Mouse (Mus musculus) heart, adult 11 months (tissue): ENCODE data around the gene Rbm47.

Source experiments
- DNase-seq: peaks from one replicate; pipeline ENCODE4 v3.0.0; 2022

Gene Rbm47

DNA sequence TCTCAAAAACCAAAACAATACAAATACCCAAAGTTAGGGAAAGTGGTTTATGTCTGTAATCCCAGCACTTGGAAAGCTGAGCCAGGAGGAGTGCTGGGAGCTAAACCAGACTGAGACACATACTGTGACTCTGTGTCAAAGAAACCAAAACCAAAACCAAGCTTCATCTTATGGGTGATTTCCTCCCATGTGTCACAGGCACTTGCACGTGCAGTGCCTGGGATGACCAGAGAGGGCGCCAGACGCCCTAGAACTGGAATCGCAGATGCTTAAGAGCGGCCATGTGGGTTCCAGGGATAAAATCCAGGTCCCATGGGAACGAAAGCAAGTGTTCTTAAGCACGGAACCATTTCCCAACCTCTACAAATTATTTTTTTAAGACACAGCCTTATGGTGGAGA, 89.6 kb downstream of the Rbm47 start:
- peak; percentile 95 for DNase-seq

DNA sequence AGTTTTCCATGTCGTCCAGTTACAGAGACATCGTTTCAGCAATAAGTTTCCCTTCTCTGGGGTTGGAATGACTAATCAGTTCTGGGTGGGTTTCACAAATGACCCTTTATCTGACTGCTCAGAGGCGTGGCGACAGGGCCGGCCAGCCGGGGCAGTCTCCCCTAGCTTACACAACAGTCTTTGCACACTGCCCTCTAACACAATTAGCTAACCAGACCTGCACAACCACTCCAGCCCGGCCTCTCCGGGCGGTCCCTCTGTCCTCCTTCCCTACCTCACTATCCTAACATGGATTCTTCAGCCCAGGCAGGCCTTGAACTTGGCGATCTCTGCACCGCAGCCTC, 90.7 kb downstream of the Rbm47 start:
- no peak for DNase-seq

DNA sequence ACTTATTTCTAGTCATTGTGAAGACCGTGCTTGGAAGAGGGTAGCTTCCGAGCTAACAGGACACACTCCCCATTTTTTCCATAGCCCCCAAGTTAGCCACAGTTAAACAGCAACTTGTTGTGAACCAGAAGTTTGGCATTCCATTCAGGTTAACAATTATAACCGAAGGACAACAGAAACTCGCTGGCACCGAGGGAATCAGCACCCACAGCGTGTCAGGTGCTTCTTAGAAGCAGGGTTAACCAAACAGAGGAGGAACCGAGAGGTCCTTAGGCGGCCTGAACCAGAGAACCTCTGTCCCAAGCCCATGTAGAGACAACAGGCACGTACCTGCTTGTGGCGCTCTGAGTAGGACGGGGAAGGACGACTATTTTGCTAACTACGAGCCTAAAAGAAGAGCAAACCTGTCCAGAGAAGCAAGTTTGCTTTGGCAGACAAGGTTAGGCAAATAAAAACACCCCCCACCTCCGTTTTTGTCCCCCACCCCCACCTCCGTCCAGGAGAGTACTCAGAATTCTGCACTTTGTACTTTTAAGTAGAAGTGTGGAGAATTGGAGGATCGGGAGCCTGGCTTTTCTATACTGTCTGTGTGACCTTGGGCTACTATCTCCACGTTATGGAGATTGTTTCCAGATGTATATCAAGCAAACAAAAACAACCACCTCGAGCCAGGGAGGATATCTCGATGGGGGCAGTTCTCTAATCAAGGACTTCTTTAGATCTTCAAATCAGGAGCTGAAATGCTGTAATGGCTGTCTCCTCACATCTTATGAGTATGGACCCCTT, 91.3 kb downstream of the Rbm47 start:
- DNase-seq, result no peak

DNA sequence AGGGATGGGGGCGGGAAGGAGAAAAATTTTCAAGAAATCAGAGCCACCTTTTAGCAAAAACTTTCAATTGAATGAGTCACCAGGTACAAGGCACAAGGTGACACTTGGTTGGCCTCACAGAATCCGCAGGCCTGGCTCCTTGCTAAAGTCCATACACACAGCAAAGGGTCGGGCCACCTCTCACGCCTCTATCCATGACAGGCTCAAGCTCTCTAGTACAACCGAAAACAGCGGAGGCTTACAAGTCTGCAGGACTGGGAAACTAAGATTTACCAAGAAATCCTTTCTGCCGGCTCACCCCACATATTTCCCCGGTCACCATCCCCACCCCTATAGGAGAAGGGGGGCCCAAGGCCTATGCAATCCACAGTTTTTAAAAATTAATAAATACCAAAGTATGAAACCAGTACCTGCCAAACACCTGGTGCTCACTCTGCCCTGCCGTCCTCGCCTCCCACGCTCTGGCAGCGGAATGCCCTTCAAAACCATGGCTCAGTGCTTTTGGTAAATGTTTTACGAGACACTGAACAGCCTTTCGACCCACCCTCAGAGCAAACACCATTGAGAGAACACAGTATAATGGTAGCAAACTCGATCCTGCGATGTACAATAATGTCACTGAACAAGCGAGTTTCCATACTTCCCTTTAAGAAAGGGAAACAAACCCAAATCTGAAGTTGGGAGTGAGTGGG, 92.2 kb downstream of the Rbm47 start:
- peak; percentile 88 for DNase-seq

GRCm38 (mm10) chr5:66079358-66080179, 93.3 kb downstream of the Rbm47 start:
- DNase-seq, result no peak

- DNase-seq, result peak; percentile 61
Measured at GRCm38 (mm10) chr5:66078491-66079012, 94.4 kb downstream of the Rbm47 start.

DNA sequence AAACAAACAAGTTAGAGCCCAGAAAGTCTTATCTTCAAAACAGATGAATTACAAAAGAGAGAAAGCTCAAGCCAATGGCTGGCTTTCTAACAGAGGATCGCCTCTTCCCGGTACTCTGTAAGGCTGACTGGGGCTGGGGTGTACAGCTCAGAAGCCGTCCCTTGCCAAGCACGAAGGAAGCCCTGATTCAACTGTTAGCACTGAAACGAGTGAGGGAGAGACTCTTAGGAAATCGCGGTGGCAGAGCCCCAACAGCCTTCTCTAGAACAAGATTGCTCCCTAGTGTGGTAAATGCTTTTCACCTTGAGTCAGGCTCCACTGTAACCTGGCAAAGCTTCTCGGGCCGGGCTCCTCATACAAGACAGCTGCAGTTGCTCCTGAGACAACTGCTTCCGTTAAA, 95.5 kb downstream of the Rbm47 start:
- DNase-seq, result peak; percentile 98

- DNase-seq, result peak; percentile 90
Measured at GRCm38 (mm10) chr5:66076685-66077301, 96.1 kb downstream of the Rbm47 start.

DNA sequence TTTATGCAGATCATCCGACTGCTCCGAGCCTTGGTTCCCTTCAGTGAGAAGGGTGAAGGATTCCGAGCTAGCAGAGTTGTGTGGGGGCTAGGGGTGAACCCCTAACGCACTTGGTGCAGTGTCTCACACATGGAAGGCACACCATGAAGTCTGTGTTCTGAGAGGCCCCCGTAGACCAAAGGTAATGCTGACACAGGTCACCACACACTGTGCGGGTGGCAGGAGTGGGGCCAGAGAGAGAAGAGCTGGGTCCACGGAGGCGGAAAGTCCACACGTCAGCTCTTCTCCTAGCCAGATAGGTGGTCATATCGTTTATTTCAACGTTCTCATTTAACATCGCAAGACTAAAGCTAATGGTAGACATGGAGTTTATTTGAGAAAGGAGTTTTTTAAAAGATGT, 97.0 kb downstream of the Rbm47 start:
- no peak for DNase-seq

- peak; percentile 96 for DNase-seq
Measured at GRCm38 (mm10) chr5:66075032-66075488, 97.9 kb downstream of the Rbm47 start.

DNA sequence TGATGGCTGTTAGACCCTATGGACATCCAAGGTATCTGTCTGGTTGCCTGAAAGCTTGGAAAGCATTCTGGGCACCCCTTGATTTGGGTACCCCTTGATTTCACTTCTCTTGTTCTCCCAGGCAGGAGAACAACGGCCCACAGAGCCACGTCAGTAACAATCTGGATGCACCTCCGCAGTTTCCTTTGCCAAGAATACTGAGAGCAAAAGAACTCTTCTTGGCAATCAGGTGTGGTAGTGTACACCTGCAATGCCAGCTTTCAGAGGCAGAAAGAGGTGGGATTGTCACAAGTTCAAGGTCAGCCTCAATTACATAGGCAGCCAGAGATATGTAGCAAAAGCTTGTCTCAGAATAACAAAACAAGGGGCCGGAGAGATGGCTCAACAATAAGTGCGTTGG, 98.7 kb downstream of the Rbm47 start:
- DNase-seq, result peak; percentile 51

- peak; percentile 76 for DNase-seq
Measured at GRCm38 (mm10) chr5:66073604-66074164, 99.2 kb downstream of the Rbm47 start.

DNA sequence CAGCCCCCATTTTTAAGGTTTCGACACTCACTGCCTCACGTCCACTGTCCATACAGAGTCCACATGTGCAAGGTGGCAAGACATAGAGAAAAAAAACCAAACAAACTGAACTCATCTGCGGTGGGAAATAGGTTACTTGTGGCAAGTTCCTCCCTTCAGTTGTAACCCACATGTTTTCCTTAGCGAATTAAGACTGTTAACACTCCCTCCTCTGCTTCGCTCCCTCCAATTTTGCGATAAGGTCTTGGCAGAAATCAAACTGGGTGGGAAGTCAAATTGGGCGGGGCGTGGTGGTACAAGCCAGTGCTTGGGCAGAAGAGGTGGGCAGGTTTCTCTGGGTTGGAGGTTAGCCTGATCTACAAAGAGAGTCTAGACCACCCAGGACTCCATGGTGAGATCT, 101.2 kb downstream of the Rbm47 start:
- no peak for DNase-seq

DNA sequence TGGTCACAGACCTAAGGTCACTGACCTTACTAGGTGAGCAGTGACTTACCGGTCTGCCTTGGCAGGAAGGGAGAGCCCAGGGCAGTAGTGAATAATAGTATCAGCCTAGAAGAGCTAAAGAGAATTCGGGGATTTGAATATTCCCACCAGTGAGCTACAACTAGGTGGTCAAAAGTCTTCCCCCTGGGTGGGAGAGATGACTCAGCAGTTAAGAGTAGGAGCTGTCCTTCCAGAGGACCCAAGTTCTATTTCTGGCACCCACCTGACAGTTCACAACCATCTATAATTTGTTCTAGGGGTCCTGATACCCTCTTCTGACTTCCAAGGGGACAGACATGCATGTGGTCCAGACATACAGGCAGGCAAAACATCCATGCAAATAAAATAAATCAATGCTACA, 102.6 kb downstream of the Rbm47 start:
- DNase-seq, result no peak

GRCm38 (mm10) chr5:66069470-66070144, 103.3 kb downstream of the Rbm47 start:
- peak; percentile 96 for DNase-seq

DNA sequence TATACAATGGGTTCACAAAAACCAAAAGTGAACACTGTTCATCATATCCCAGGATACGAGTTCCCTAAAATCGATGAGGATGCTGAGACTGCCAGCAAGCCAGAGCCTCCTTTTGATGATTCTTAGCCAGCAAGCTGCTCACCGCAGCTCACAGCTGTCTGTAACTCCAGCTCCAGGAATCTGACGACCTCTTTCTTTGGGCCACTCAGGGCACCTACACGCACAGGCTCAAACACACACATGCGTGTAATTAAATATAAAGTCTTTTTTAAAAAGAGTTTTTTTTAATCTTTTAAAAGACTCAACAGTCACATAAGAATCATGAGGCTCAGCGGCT, 103.8 kb downstream of the Rbm47 start:
- DNase-seq, result peak; percentile 52

DNA sequence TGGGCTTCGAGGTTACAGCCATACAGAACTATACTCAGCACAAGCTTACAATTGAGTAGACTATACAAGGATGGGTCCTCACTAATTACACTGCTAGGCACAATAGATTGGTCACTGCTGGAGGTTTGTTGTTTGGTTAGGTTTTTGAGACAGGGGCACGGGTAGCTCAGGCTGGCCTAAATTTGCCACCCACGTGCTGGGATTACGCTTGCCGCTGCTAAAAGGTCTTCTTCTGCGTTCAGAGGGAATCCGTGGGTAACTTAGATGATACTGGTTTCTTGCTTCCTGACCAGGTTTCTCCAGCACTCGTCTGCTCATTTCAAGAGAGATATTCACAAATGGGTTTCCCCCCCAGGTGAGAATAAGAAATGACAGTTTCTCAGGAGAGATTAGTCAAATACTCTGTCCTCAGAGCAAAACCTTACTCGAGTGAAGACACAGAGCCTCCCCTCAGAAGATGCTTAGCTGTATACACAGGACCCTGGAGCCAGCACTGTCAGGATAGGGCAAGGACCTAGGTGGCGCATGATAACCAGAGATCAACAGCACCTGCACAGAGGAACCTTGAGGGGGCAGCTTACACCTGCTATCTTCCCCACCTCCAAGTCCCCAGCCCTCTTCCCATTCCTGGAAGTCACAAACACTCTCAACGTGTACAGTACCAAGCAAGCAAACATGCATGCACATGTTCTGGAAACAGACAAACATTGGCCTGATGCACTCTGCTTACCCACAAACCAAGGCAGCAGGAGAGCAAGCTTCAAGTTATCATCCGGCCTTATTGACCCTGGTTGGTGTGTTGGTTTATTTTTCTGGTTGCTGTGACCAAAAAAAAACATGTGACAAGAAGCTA, 104.6 kb downstream of the Rbm47 start:
- peak; percentile 70 for DNase-seq

DNA sequence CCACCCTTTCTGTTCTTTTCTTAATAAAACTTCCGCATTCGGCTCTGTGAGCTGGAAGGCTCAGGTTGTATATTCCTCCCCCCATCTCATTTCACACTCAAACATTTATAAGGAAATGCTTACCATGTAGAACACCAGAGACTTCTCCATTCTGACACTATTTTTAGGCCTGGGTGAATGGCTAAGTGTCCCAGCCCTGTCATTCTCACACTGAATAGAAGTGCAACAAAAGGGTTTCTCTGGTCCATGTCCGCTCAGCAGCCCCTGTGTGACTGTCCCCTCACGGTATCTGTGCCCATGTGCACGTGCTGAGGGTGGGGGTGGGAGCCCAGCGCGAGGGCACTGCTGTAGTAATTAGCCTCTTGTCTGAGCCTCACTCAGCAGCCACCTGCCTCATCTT, 105.7 kb downstream of the Rbm47 start:
- DNase-seq, result peak; percentile 91

- DNase-seq, result no peak
Measured at GRCm38 (mm10) chr5:66062930-66063220, 110.0 kb downstream of the Rbm47 start.

GRCm38 (mm10) chr5:66062046-66062929, 110.6 kb downstream of the Rbm47 start:
- DNase-seq, result peak; percentile 79
